Mouse (Mus musculus) liver, adult 2 months (tissue): Measurements from ENCODE around the gene Ccl28. TPM values are rescaled to one million over a fixed set of nuclear protein-coding genes. Genes with fewer than 3 reads are reported as not detected.

Experiments
- DNase-seq: peaks from one replicate; pipeline ENCODE4 v3.0.0-alpha.2; 2011; ENCODE audit warnings: low read depth, low spot score; ENCODE audit errors: extremely low read depth
- H3K27ac ChIP-seq: fragments of 200-500 bp; replicated peaks from 2 replicates; pipeline ENCODE4 v1.5.1; 2012; ENCODE audit warnings: low read depth, mild to moderate bottlenecking, control low read depth, inconsistent platforms, low read length; ENCODE audit not compliant: insufficient read depth
- H3K27me3 ChIP-seq: fragments of 200-500 bp; 2 replicates; pipeline ENCODE4 v1.6.1; 2012; ENCODE audit warnings: mild to moderate bottlenecking, moderate library complexity, low read length, inconsistent platforms; ENCODE audit not compliant: control insufficient read depth, insufficient read depth
- H3K36me3 ChIP-seq: fragments of 200-500 bp; 2 replicates; pipeline ENCODE4 v1.6.1; 2012; ENCODE audit warnings: low read length, inconsistent platforms; ENCODE audit not compliant: control insufficient read depth, insufficient read depth
- H3K4me1 ChIP-seq: fragments of 200-500 bp; 2 replicates; pipeline ENCODE4 v1.6.1; 2011; ENCODE audit warnings: low read length; ENCODE audit not compliant: control insufficient read depth, insufficient read depth
- H3K4me3 ChIP-seq: fragments of 200-500 bp; 2 replicates; pipeline ENCODE4 v1.5.1; 2011; ENCODE audit warnings: low read depth, mild to moderate bottlenecking, control low read depth, low read length, moderate library complexity; ENCODE audit not compliant: insufficient read depth
- H3K79me2 ChIP-seq: fragments of 200-500 bp; 2 replicates; pipeline ENCODE4 v1.6.1; 2012; ENCODE audit warnings: inconsistent platforms, mild to moderate bottlenecking, low read length, moderate library complexity; ENCODE audit not compliant: control insufficient read depth, insufficient read depth
- H3K9ac ChIP-seq: fragments of 200-500 bp; 2 replicates; pipeline ENCODE4 v1.6.1; 2012; ENCODE audit warnings: low read depth, mild to moderate bottlenecking, control low read depth, inconsistent platforms, low read length
- CTCF ChIP-seq: fragments of 200-500 bp; IDR thresholded peaks from 2 replicates; pipeline ENCODE4 v1.5.1; 2011; ENCODE audit warnings: low read depth, low read length, control low read depth
- POLR2A ChIP-seq: fragments of 200-500 bp; IDR thresholded peaks from 2 replicates; pipeline ENCODE4 v1.6.1; 2011; ENCODE audit warnings: low read length, control low read depth; ENCODE audit not compliant: insufficient read depth; ENCODE audit errors: extremely low read depth
- WGBS: fragments of 180-500 bp; shearing (Covaris S2); methylation state at CpG from one replicate; pipeline ENCODE4 v1.1.7; 2018; 5-methylcytosine and 5-hydroxymethylcytosine counted together
- polyA plus RNA-seq: library from polyadenylated mRNA; depleted of rRNA; stranded (reverse); fragments of >200 nt; gene quantifications from 2 replicates; pipeline ENCODE4 v1.2.3, GENCODE M21; 2012
- total RNA-seq: library from RNA; depleted of rRNA; stranded (reverse); fragments of >200 nt; gene quantifications from 2 replicates; pipeline ENCODE4 v1.2.3, GENCODE M21; 2014

The Ccl28 gene
- total and polyA plus RNA-seq, 2 experiments: 0.18 TPM; not detected in 1

GRCm38 (mm10) chr13:119637837-119638236 lies 14.2 kb downstream of the Ccl28 start:
- TF ChIP-seq POLR2A (no peak), CTCF (no peak)
- no peak overlapping the region for H3K9ac ChIP-seq
- no peak overlapping the region for H3K4me3 ChIP-seq
- no peaks in the 10 kb centered on the region for H3K4me1 ChIP-seq
- no peak overlapping the region for H3K27ac ChIP-seq
- no peaks in the 10 kb centered on the region for H3K27me3 ChIP-seq
- no peaks in the 10 kb centered on the region for H3K79me2 ChIP-seq
- no peaks in the 10 kb centered on the region for H3K36me3 ChIP-seq
- no peak for DNase-seq
- 84% methylated on average over 4 of the region's 4 CpGs for WGBS

- DNase-seq: no peak
- Histone ChIP-seq H3K4me1 (no peaks in the 10 kb centered on the region), H3K4me3 (no peak overlapping the region), H3K27ac (no peak overlapping the region), H3K36me3 (no peaks in the 10 kb centered on the region), H3K79me2 (no peaks in the 10 kb centered on the region), H3K27me3 (no peaks in the 10 kb centered on the region), H3K9ac (no peak overlapping the region)
- no peak for TF ChIP-seq POLR2A
- no peak for TF ChIP-seq CTCF
- WGBS: 79% methylated on average over 5 of the region's 5 CpGs
These were observed 14.8 kb downstream of the Ccl28 start for GRCm38 (mm10) chr13:119638449-119638848.

DNA sequence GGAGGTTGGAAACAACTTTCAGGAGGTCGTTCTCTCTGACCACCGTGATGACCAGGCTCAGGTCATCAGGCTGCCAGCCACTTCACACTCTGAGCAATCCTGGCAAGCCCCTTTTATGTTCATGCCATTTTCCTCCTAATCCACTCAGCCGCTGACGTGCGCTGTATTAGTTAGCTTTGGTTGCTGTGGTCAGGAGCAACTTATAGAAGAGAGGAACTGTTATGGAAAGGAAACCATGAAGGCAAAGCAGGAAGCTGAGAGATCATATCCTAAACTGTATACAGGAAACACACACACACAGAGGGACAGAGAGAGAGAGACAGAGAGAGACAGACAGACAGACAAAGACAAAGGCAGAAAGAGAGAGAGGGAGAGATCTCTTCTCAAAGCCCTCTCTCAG lies 15.7 kb downstream of the Ccl28 start:
- Histone ChIP-seq H3K4me3 (no peak overlapping the region), H3K79me2 (no peaks in the 10 kb centered on the region), H3K4me1 (no peaks in the 10 kb centered on the region), H3K27me3 (no peaks in the 10 kb centered on the region), H3K9ac (no peak overlapping the region), H3K27ac (no peak overlapping the region), H3K36me3 (no peaks in the 10 kb centered on the region)
- no peak for TF ChIP-seq CTCF
- TF ChIP-seq POLR2A: no peak
- 76% methylated on average over 5 of the region's 5 CpGs for WGBS
- no peak for DNase-seq

DNA sequence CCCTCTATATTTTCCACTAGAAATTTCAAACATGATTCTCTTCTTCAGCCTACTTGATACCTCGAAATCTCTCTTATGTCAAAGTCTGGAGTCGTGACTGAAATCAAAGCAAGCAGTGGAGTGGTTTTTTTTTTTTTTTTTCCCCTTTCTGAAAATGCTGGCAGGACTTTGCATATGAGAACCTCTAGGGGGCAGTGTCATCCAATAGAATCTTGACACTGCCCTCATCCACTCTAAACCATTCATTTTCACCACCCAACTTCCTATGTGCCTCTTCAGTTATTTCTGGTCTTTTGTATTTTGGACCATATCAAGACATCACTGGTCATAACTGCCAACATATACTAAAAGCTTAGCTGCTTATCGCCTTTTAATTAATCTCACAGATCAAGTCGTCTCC lies 16.9 kb downstream of the Ccl28 start:
- H3K79me2 ChIP-seq: no peaks in the 10 kb centered on the region
- 38% methylated on average over 4 of the region's 4 CpGs for WGBS
- peak; percentile 18 for DNase-seq

DNA sequence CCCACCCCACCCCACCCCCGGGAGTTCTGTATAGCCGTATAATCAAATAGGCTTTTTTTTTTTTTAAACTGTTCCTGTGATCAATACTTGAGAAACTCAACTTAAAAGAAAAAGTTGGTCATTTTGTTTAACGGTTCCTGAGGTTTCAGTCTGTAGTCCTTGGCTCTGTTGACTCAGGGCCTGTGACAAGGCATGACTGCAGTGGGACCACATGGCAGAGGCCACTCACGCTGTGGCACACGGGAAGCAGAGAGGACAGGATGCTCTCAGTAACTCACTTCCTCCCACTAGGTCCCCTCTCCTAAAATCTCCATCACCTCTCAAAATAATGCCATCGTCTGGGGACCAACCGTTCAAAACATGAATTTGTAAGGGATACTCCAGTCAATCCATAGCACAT lies 17.5 kb downstream of the Ccl28 start:
- no peak for DNase-seq
- no peaks in the 10 kb centered on the region for H3K27me3 ChIP-seq
- no peak overlapping the region for H3K9ac ChIP-seq
- 59% methylated on average over 7 of the region's 7 CpGs for WGBS
- H3K79me2 ChIP-seq: no peaks in the 10 kb centered on the region
- no peaks in the 10 kb centered on the region for H3K4me1 ChIP-seq
- TF ChIP-seq POLR2A (no peak), CTCF (no peak)
- H3K4me3 ChIP-seq: no peak overlapping the region
- no peaks in the 10 kb centered on the region for H3K36me3 ChIP-seq
- no peak overlapping the region for H3K27ac ChIP-seq

More for the DNA sequence above, 16.9 kb downstream of the Ccl28 start:
- Histone ChIP-seq H3K27me3 (no peaks in the 10 kb centered on the region), H3K4me3 (no peak overlapping the region), H3K36me3 (no peaks in the 10 kb centered on the region), H3K9ac (no peak overlapping the region), H3K4me1 (no peaks in the 10 kb centered on the region), H3K27ac (no peak overlapping the region)
- TF ChIP-seq POLR2A (no peak), CTCF (peak; percentile 26; the same call in 1 of the 2 replicates)

GRCm38 (mm10) chr13:119644769-119645168 lies 21.1 kb downstream of the Ccl28 start:
- Histone ChIP-seq H3K4me3 (no peak overlapping the region), H3K79me2 (no peaks in the 10 kb centered on the region), H3K27me3 (no peaks in the 10 kb centered on the region), H3K4me1 (no peaks in the 10 kb centered on the region), H3K36me3 (no peaks in the 10 kb centered on the region), H3K9ac (no peak overlapping the region), H3K27ac (no peak overlapping the region)
- DNase-seq: no peak
- TF ChIP-seq CTCF (no peak), POLR2A (no peak)
- 69% methylated on average over 5 of the region's 5 CpGs for WGBS
